Mouse (Mus musculus): ENCODE data around the gene Tbc1d2b. TPM values are rescaled to one million over a fixed set of nuclear protein-coding genes. Genes with fewer than 3 reads are reported as not detected.

Gene Tbc1d2b
- polyA plus RNA-seq (2012; rRNA removed): 11.2 and 13.8 TPM in 2 replicates

GRCm38 (mm10) chr9:90270193-90270943 is at the start of gene Tbc1d2b:
TSS of gene Tbc1d2b (minus strand) at chr9:90270804.

GRCm38 (mm10) chr9:90162926-90163748 is 107.5 kb downstream of the Tbc1d2b start, which contains the start of gene Adamts7:
TSS of gene Adamts7 (plus strand) at chr9:90163069.

Other genes with a start within 250 kb of the Tbc1d2b start
- gene Ctsh, start 216.7 kb downstream of the Tbc1d2b start, polyA plus RNA-seq (2012; rRNA removed): 130 and 178 TPM in 2 replicates
- 137 and 139 TPM in 2 replicates for gene Morf4l1, start 156.0 kb downstream of the Tbc1d2b start, polyA plus RNA-seq (2012; rRNA removed)
- 1.6 and 1.9 TPM in 2 replicates for gene Adamts7, start 107.7 kb downstream of the Tbc1d2b start, polyA plus RNA-seq (2012; rRNA removed)